Mouse (Mus musculus) liver (tissue): ENCODE results near the gene Cmtm1.
A peak's percentile ranks its signal among the peaks of the same experiment; 100 is the strongest.
"Not testable (repeated sequence)": the region's sequence is repeated elsewhere in the genome, so short reads cannot be mapped to it uniquely, and the experiment has no call there.

ENCODE experiments used
- DNase-seq: peaks from one replicate; pipeline ENCODE4 v3.0.0-alpha.2; 2020; ENCODE audit warnings: mixed read lengths

The Cmtm1 gene

DNA sequence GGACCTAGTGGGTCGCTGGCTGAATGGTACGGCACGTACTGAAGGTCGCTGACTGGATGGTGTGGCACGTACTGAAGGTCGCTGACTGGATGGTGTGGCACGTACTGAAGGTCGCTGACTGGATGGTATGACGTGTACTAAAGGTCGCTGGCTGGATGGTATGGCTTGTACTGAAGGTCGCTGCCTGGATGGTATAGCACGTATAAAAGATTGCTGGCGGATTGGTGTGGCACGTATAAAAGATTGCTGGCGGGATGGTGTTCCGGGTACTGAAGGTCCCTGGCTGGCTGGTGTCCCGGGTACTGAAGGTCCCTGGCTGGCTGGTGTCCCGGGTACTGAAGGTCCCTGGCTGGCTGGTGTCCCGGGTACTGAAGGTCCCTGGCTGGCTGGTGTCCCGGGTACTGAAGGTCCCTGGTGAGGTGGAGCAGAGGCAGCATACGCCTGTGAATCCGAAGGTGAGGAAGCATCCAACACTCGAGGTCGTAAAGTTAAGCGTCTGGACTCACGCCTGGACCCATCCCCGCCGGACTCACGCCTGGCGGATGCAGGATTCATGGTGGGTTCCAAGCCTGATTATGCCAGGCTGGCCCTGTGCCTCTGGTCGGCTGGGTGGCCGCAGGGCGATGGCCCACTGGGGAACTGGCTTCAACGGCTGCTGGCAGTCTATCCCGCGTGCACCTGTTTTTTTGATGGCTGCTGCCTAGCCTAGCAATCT, at the start of gene Cmtm1, which contains the start of gene Gm45711:
TSS of gene Cmtm1 (minus strand) at position 705 of the 715 bp plus-strand sequence.
TSS of gene Gm45711 (minus strand) at position 641 of the 715 bp plus-strand sequence.
- DNase-seq, result not testable (repeated sequence)

DNA sequence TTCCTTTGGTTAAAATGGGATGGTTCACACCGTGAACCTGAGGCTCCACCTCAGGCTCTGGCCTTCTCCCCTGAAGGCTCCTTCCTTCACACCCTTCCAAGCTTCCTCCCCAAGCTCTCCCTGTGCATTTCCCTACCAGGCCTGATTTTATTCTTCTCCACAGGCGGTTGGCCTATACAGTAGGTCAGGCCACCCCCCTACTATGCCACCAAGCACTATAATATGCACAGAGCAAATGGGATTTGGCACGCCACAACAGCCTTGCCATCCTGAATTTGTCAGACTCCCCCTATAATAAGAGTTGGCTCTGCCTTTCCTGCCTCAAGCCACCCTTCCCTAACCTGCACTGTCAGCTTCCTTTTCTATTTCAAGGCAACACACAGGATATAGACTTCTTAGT, 48.7 kb upstream of the Cmtm1 start:
- DNase-seq, result no peak

DNA sequence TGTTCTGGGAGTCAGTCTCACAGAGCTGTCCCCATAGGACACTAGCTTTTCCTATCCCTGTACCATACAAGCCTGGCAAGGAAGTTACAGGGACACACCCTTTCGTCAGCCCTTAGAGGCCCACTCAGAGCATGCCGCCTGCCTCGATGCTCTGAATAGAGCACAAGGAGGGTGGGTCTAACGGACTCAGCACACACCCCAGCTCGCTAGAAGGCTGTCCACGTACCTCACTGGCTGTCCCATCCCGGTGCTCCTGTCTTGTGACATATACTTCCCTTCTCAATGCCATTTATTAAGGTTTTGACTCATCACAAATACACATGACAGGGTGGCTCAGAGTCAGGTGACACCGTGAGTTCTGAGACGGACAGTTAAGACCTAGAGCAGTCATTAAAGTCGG, 44.6 kb upstream of the Cmtm1 start:
- no peak for DNase-seq

DNA sequence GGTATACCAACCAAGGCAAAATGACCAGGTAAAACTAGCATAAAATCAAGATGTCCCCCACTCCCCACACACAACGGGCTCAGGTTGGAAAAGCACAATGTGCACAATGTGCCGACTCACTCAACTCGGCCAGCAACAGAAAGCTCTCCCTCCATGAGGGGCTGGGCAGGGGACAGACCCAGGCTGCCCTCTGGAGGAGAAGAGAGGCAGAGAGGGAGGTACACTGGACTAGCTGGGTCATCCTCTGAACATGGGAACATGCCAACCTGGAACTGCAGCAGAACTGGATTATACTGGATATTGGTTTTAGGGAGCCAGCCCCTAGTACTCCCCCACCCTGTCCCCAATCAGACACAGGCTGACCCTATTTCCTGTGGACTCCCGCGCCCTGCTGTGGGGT, 43.2 kb upstream of the Cmtm1 start:
- DNase-seq, result no peak

DNA sequence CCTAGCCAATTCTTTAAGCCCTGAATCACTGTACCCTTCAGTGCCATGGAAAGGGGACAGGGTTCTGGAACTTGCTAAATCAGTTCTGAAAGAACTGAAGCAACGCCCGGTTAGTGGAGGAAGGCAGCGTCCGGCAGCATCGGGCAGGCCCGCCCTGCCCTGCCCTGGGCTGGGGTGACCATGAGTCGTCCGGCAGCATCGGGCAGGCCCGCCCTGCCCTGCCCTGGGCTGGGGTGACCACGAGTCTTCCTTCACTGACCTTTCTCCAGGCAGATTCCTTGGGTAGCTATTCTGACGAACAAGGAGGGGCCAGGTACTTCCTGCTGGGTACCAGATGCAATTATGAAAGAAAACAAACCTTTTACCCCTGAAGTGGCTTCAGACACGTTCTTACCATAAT, 40.1 kb upstream of the Cmtm1 start:
- DNase-seq, result no peak

DNA sequence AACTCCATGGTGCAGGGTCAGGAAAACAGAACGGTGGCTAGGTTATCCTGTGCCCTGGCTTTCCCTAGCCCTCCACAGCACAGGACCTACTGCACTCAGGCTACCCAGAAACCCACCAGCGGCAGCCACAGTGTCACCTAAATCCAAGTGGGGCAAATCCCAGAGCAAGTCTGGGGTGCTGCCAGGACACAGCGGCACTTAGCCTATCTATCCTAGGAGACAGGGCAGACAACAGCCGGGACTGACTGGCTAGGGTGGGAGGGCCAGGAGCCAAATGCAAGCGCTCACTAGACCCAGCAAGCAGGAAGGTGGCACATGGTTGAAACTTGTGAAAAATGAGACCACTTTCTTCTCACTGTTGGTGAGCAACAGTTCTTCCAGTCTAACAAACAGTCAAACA, 39.0 kb upstream of the Cmtm1 start:
- no peak for DNase-seq

DNA sequence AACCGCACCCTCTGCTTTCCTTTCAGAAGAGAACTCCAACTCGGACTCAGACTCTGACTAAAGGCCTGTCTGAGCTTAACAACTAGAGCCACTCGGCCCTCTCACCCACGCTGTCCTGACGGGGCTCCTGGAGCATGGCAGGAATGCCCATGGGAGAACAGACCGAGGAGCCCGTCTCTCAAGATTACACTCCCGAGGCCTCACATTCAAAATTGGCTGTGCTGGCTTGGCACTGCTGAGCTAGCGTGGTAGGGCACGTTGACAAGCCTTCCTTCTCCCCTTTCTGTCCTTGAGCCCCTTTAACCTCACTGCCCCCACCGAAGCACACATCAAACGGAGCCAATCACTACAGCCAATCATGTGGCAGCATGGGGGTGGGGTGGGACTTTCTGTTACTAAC, 36.8 kb upstream of the Cmtm1 start:
- no peak for DNase-seq

DNA sequence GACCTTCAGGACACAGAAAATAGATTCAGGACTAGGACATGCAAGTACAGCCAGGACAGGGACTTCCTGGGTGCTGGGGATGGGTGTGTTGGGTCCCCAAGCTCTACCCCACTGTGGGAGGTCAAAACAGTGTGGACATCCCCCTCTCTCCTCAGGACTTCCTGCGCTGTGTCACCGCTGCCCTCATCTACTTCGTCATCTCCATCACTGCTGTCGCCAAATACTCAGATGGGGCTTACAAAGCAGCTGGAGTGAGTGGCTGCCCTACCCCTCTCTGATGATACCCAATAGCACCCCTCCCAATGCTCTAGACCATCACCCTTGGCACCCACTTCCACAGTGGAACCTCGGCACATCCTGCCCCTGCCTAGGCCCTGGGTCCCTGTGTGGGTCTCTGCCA, 34.7 kb upstream of the Cmtm1 start:
- DNase-seq, result no peak

DNA sequence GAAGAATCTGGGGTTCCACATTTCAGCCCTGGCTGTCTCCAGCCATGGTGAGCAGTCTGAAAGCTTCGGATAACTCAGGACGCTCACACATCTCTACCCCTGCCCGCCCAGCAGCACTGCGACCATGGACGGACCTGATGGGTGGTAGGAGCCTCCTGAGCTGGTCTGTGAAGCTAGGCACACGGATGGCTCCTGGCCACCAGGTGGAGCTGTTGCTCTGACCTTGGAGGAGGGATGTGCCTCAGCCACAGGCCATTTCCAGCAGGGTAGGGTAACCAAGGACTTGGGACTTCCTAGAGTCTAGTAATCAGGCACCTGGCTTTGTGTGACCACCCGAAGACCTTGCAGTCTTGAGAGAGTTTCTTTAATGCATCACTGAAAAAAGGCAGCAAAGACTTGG, 34.0 kb upstream of the Cmtm1 start:
- peak; percentile 85 for DNase-seq

DNA sequence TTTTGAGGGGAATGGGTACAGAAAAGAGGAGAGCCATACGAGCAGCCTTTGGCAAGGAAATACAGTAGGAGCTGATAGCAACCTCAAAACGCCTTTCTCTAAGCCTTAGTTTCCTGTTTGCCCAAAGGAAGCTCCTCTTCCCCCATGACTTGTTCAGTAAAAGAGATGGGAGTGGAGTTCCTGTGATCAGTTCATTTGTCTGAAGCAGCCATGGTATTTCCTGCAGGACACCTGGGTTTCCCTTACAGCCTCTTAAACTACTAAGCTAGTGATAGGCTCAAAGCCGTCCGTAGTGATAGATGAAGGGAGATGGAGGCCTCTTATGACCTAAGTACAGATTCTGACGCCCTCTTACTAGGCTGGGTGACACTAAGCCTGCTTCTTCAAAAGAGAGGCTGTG, 32.5 kb upstream of the Cmtm1 start:
- DNase-seq, result no peak

DNA sequence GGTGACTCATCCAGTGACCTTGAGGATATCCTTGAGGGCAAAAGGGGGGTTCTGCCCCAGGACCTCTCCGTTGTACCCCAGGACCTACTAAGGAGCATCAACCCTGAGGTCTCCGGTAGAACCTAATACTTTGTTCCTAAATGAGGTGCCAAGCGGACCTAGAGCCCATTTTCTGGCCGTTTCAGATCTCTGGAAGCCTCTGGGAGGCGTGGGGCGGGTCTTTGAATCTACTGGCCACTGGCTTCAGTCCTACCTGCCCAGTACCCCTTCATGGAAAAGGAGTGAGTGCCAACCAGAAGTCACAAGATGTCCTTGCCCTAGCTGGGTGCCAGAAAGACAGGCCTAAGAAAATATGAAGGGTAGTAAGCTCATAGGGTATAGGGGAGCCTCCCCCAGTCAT, 31.7 kb upstream of the Cmtm1 start:
- no peak for DNase-seq

DNA sequence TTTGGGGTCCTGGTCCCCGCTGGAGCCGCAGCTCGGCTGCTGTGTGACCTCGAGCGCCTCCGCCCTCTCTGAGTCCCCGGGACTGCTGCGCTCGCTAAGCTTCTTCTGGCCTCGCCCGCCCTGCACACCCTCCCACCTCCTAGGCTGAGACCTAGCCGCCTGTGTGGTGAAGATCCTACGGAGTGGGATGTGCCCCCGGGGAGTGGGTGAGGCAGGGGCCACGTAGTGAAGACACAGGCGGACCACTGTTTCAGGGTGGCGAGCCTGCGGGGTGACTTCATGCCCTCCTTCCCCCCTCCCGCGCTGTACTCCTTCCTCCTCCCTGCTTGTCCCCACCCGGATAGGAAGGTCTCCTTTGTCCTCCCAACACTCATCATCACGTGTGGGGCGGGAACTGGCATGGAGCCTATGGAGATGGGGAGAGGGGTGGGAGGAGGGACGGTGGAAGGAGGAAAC, 31.2 kb upstream of the Cmtm1 start:
- peak; percentile 58 for DNase-seq

DNA sequence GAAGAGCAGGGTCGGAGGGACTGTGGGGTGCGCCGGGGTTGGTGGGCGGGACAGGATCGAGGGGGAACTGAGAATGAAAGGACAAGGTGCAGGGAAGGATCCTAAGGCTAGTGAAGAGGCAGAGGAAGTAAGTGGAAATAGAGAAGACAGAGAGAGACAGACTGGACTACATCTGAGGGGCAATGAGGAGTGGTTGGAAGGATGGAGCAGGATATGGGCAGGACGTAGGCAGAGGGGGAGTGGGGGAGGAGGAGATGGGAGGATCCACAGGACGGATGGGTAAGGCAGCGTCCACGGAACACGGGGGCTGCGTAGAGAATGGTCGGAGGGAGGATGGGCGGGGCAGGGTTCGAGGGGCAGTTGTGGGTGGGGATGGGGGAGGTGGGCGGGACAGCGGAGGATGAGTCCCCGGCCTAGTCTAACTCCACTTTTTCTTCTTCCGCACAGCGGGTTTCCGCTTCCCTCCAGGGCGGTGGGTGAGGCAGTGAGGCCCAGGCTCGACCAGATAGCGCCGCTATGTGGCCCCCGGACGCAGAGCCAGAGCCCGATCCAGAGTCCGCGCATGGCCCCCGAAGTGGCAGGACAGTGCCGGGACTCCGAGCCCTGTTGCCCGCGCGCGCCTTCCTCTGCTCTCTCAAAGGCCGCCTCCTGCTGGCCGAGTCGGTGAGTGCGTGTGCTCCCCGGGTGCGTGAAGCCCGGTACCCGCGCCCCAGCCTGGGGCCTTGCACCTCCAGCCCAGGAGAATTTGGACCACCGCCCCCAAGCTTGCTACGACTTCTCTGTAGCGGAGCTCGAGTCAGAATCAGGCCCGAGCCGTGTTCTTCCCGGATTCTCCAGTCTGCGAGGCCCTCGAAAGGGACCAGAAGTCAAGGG, 30.5 kb upstream of the Cmtm1 start:
- DNase-seq, result peak; percentile 74

DNA sequence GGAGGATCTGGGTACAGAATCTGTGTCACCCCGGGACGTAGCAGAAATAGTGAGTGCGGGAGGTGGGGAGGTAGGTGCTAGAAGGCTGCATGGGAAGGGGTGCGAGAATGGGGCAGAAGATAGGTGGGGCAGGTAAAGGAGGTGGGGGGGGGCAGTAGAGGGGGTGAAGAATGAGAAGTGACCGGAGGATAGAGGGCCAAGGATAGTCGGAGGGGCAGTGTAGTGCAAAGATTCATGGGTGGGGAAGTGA, 30.0 kb upstream of the Cmtm1 start:
- DNase-seq, result no peak

DNA sequence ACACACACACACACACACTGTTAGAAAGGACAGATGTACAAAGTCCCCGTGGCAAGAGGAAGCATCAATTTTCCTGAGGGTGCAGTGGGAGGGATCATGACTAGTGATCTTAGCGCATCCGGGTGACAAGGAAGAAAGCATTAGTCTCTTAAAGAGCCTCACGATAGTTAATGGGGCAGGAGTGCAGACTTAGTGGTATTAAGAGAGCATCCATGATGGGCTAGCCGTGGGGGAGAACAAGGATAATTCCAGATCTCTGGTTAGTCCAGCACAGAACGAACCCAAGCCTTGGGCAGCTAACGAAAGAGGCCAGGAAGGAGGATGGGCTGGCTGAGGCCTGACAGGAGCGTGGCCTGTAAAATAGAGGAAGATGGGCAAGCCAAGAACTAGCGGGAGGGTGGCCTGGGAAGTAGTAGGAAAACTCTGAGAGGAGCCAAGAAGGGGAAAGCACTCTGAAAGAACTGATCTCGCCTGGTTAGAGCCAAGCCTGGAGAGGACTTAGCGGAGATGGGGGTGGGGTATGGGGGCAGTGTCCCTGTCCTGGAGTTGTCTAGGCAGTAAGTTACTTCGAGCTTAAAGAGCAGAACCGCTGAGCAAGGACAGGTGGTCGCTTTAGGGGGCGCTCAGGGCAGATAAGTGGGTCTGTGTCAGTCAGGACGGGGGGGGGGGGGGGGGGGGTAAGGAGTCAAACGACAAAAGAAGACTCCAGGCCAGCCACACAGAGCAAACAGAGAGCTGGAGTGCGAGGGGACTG, 29.5 kb upstream of the Cmtm1 start, which contains the start of gene Cmtm3:
TSS of gene Cmtm3 (plus strand) at position 182 of the 754 bp plus-strand sequence.
- DNase-seq, result no peak

DNA sequence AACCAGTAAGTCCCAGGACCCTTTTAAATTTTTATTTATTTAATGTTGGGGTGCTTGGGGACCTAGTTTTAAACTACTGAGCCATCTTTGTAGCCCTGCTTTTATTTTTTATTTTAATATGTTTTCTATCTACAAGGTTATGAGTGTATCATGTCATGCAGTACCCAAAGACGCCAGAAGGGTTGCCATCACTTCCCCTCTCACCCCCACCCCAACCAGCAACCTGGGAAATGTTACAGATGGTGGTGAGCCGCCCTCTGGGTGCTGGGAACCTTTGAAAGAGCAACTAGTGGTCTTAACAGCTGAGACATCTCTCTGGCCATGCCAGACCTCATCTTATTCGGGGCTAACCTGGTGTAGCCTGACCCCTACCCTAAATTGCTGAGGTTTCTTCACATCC, 27.9 kb upstream of the Cmtm1 start:
- DNase-seq, result no peak

DNA sequence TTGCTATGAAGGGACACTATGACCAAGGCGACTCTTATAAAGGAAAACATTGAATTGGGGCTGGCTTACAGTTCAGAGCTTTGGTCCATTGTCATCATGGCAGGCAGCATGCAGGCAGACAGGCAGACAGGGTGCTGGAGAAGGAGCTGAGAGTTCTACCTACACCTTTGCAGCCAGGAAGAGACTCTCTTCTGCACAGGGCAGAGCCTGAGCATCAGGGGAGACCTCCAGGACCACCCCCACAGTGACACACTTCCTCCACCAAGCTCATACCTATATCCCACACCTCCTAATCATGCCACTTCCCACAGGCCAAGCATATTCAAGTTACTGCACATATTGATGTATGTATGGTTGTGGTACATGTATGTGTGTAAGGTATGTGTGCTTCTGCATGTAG, 26.9 kb upstream of the Cmtm1 start:
- no peak for DNase-seq

DNA sequence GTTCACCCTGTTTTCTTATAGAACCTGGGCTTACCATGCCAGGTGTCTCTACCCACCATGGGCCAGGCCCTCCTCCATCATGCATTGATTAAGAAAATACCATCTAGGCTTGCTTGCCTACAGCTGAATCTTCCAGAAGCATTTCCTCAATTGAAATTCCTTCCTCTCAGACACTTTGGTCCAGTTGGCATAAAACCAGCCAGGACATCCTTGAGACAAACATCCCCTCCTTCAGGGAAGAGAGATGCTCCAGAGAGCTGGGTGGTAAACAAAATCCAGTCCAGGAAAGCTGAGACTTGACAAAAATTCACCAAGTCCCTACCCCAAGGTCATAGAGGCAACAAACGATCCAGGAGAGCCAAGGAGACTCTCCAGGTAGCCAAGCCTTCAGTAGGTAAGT, 24.3 kb upstream of the Cmtm1 start:
- DNase-seq, result no peak

DNA sequence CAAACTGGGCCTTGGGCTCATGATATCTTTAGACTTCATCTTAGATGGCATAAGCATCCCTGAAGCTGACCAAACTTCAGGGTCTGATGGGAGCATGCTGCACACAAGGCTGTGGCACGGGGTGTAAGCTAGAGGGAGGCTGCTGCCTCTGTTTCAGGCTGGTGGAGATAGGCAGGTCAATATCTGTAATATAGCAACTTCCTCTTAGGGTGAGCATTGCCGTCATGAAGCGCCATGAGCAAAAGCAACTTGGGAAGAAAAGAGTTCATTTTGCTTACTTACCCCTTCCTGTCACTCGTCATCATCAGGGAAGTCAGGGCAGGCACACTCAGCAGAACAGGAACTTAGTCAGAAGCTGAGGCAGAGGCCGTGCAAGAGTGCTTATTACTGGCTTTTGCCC, 23.8 kb upstream of the Cmtm1 start:
- no peak for DNase-seq

DNA sequence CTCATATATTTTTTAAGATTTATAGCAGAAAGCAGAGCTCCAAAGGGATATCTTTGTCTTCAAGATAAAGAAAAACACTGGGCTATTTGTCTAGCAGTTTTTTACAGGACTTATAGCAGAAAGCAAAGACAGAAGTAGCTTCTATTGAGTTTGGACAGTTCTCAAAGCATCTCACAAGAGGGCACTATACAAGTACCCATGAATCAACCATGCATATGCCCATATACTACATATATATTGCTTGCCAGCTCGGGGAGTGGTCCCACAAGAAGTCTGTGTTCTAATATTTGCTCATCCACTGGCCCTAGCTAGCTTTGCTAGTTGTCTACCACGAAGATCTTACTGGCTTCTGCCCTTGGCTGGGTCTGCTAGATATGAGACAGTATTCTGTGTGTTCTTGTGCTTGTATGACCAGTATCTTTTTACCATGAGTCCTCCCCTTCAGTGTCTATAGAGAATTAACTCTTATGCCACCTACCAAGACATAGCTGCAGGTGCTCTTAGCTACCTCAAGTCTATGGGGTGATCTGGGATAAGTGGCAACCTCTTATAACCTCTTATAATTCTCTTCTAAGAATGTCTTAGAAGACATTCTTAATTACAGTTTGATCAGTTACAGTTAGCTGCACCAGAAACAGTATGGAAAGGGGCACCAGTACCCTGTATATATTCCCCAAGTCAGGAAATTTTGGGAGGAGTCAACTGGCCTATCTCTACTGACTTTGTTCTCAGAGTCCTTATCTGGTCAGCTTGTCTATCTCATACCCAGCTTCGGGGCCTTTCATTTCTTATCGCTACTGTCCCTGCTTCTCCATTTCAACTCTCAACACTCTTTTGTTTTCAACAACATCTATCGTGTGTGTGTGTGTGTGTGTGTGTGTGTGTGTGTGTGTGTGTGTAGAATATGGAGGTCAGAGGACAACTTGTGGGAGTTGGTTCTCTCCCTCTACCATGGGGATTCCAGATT, 23.0 kb upstream of the Cmtm1 start:
- no peak for DNase-seq

DNA sequence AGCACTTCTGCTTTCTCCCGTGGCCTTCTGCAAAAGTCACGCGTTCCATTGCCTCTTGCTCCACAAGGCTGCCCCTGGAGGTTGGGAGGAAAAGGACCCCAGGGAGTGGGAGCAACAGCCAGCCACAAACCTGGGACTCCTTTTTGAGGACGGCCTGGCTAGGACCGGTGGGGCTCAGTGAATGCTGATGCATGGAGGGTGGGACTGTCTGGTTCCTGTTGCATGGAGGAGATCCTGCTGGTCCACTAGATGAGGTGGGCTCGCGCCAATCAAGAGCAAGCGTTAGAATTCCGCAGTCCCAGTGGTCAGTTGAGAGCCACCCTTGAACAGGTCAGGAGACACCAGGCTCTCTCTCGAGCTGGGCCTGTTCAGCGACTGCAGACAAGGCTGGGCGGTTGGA, 12.0 kb upstream of the Cmtm1 start, which contains the start of gene Cmtm2b:
TSS of gene Cmtm2b (plus strand) at position 301 of the 400 bp plus-strand sequence.
- not testable (repeated sequence) for DNase-seq

DNA sequence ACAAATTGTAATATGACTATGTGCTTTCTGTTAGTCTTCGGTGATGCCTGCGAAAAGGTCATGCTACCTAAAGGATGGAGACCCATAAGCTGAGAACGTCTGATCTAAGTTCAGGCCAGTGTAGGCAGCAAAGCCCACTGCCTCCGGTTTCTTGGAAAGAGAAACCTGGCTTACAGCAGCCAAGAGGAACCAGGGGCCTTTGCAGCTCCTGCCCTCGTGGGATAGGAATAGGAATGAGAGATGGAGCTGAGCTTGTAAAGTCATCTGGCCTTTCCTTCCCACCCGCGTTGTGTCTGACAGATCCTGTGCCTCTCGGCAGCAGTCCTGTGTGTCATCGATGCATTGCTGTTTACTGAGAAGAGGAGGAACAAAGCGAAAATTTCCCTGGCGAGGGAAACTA, 11.3 kb upstream of the Cmtm1 start, which contains the start of gene Gm11020:
TSS of gene Gm11020 (plus strand) at position 301 of the 400 bp plus-strand sequence.
- not testable (repeated sequence) for DNase-seq
